Mouse (Mus musculus) embryonic stem cell, embryonic (primary cell): ENCODE results near the gene Babam2.

ENCODE experiments used
- CTCF ChIA-PET, 4 experiments: fragments of 300-600 bp in 2 of 4; fragments of 350-600 bp in 2 of 4; sonication (Branson Sonifier 250); formaldehyde crosslinking; loops; one replicate each; lab custom pipeline; 2022; ENCODE audit warnings: inconsistent platforms in 2 of 4; lab: Charles Lee
- POLR2A ChIA-PET, 4 experiments: fragments of 300-600 bp in 2 of 4; fragments of 350-600 bp in 2 of 4; sonication (Branson Sonifier 250); formaldehyde crosslinking; loops; one replicate each; lab custom pipeline; 2022; ENCODE audit warnings: antibody characterized with exemption in 4 of 4, inconsistent platforms in 1 of 4; lab: Charles Lee

The Babam2 gene

GRCm38 (mm10) chr5:31884962-31885361 lies 187.5 kb downstream of the Babam2 start:
- ChIA-PET POLR2A (interaction anchor here in 1 of 4 experiments (0.6 kb wide), 2 partner anchors 100 to 804 kb away, joined by 3 read pairs; no protein-coding TSS in a partner anchor), CTCF (no interaction called here)

GRCm38 (mm10) chr5:31887590-31887989 lies 190.1 kb downstream of the Babam2 start:
- POLR2A ChIA-PET = interaction anchor here in 2 of 4 experiments (0.5 to 0.6 kb wide), 2 partner anchors 155 to 371 kb away, joined by 3 read pairs; no protein-coding TSS in a partner anchor
- CTCF ChIA-PET = interaction anchor here in 3 of 4 experiments (0.6 to 0.7 kb wide), 4 partner anchors 87 to 1170 kb away, joined by 3 to 4 read pairs (median 3); no protein-coding TSS in a partner anchor

DNA sequence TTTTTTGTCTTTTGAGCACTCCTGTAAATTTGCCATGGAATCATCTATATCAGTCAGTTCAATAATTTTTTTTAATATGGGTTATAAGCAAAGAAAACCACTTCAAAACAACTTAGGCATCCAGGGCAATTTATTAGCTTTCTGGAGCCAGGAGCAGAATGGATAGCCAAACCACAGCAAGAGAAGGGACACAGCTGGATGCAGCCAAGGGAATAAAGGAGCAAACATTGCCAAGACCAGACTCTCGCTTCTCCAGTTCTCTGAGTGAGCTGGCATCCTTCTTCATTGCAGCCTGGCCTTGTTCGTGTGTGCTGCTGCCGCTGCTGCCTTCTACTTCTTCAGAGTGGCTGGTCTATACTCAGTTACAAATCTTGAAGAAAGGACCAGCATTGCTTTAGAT lies 190.9 kb downstream of the Babam2 start:
- CTCF ChIA-PET = interaction anchor here in 3 of 4 experiments (0.6 to 0.7 kb wide), 3 partner anchors 86 to 1169 kb away, joined by 3 read pairs; no protein-coding TSS in a partner anchor

DNA sequence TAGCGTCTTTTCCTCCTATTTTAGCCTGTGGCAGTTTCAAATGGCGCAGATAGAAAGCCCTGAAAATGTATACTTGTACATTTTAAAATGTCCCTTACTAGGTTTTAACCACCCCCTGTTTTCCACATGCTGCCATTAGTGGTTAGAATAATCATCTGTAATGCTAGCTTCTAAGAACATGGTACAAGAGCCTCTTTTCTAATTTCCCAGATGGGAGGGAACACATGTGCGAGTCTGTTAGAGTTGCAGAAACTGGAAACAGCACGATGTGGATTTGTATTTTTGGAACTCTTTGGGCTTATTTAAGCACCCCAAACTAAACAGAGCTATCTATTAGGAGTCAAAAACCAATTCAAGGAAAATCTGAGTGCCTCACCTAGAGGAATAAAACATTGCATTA lies 195.1 kb downstream of the Babam2 start:
- ChIA-PET CTCF (no interaction called here), POLR2A (interaction anchor here in 1 of 4 experiments (1.0 kb wide), 1 partner anchor 10 kb away, joined by 3 read pairs; no protein-coding TSS in a partner anchor)

More for the DNA sequence above, 190.9 kb downstream of the Babam2 start:
- POLR2A ChIA-PET = interaction anchor here in 1 of 4 experiments (0.6 kb wide), 1 partner anchor 154 kb away, joined by 3 read pairs; no protein-coding TSS in a partner anchor

DNA sequence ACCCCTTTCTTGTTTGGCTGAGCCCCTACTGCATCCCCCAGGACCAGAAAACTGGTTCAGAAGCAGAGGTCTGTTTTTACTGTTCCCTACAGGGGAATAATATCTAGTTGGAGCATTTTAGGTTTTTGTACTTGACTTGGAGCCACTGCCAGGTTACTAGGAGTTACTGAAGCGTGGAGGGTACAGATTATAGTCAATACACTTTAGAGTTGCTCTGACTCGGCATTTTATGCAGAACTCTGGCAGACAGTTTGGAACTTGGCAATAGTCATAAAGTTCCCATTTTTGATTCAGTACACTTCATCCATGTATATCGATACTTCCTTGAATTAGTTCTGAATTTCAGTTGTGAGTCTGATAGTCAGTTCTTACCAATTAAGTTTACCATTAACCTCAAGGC lies 202.4 kb downstream of the Babam2 start:
- CTCF ChIA-PET = no interaction called here
- POLR2A ChIA-PET = no interaction called here

- ChIA-PET POLR2A (interaction anchor here in 2 of 4 experiments (1.1 kb wide), 2 partner anchors 22 to 44 kb away, joined by 3 read pairs; no protein-coding TSS in a partner anchor), CTCF (interaction anchor here in 1 of 4 experiments (0.7 kb wide), 1 partner anchor 240 kb away, joined by 3 read pairs; no protein-coding TSS in a partner anchor)
Observed at GRCm38 (mm10) chr5:31902144-31902543, 204.7 kb downstream of the Babam2 start.

GRCm38 (mm10) chr5:31902891-31903290 lies 205.4 kb downstream of the Babam2 start:
- POLR2A ChIA-PET = interaction anchor here in 1 of 4 experiments (0.8 kb wide), 1 partner anchor 10 kb away, joined by 3 read pairs; no protein-coding TSS in a partner anchor

DNA sequence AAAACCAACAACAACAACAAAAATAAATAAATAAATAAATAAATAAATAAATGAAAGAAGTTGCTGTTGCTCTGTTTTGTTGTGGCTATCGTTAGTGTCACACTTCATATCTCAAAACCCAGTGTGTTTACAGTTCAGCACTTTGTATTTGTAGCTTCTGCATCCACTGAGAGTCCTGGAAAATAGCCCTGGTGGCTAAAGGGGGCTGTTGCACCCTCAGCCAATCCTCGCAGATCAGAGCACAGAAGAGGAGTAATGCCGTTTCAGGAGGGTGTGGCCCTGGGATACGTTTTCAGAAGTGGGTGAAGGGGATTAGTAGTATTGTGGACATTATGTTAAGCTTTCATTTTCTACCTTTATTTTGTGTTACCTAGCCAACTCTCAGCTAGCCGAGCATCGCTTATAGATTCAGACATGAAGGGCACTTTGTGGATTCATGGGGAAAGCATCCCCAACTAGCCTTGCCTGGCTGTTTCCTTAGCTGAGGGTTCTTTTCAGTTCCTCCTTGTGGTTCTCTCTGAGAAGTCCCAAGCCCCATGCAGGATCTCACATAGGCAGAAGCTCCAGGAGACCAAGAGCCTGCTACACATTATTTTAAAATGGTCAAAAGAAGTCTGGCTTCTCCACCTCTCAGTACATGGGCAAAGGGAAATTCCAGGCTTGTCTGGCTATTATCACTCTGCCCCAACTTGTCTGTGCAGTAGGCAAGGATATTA lies 207.6 kb downstream of the Babam2 start:
- CTCF ChIA-PET = interaction anchor here in 1 of 4 experiments (0.6 kb wide), 1 partner anchor 19 kb away, joined by 3 read pairs; no protein-coding TSS in a partner anchor
- POLR2A ChIA-PET = interaction anchor here in 1 of 4 experiments (0.6 kb wide), 1 partner anchor 234 kb away, joined by 4 read pairs; no protein-coding TSS in a partner anchor

More at GRCm38 (mm10) chr5:31902891-31903290, 205.4 kb downstream of the Babam2 start:
- CTCF ChIA-PET = no interaction called here

DNA sequence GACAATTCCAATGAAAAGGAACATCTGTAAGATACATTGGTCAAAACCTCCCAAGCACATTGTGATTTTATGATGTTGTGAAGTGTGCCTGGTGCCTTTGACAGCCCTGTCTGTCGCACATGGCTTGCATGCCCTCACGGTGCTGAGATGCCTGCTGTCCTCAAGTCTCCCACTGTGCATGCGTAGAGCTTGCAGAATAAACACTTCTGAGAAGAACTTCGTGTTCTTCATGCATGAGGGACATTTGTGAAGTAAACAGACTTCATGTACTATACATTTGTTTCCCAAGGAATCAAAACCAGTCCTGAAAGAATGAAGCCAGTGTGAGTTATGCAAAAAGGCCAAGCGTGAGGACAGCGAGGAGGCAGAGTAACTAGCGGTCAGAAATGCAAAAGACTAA lies 208.3 kb downstream of the Babam2 start:
- ChIA-PET POLR2A (no interaction called here), CTCF (no interaction called here)

DNA sequence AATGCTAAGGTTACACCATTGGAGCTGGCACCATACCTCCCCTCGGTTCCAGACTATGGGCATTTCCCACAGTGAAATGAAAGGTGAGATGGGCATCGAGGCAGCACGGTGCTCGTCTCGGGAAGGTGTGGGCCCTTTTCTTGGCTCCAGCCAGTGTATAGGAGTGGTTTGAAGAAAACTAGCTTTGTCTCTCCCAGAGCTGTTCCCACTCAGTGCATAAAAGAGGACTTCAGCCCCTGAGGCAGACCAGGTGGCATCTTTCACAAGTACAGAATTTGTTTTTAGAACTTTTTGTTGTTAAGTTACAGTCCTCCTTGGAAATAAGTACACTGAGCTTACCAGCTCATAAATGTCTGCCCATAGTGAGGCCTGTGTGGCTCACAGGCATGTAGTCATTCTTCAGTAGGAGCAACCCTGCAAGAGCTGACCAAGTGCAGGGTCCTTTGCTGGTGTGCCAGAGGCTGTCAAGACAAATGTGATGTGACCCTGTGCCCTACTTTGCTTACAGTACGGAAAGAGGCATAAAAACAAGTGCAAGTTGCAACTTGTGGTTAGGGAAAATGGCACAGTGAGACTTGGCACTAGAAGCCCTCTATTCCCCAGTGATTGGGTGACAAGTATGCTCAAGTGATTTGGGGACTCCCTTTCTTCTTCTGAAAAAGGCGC lies 208.9 kb downstream of the Babam2 start:
- CTCF ChIA-PET = interaction anchor here in 2 of 4 experiments (0.6 to 0.7 kb wide), 3 partner anchors 186 to 309 kb away, joined by 3 read pairs; no protein-coding TSS in a partner anchor

GRCm38 (mm10) chr5:31907959-31908358 lies 210.5 kb downstream of the Babam2 start:
- CTCF ChIA-PET = interaction anchor here in 1 of 4 experiments (0.7 kb wide), 1 partner anchor 520 kb away, joined by 3 read pairs; no protein-coding TSS in a partner anchor

More for the DNA sequence above, 208.9 kb downstream of the Babam2 start:
- POLR2A ChIA-PET = no interaction called here

GRCm38 (mm10) chr5:31908818-31909217 lies 211.3 kb downstream of the Babam2 start:
- CTCF ChIA-PET = no interaction called here
- POLR2A ChIA-PET = interaction anchor here in 1 of 4 experiments (1.0 kb wide), 1 partner anchor 28 kb away, joined by 3 read pairs; no protein-coding TSS in a partner anchor

More at GRCm38 (mm10) chr5:31907959-31908358, 210.5 kb downstream of the Babam2 start:
- POLR2A ChIA-PET = interaction anchor here in 1 of 4 experiments (0.6 kb wide), 1 partner anchor 271 kb away, joined by 3 read pairs; no protein-coding TSS in a partner anchor

- ChIA-PET CTCF (interaction anchor here in 1 of 4 experiments (1.2 kb wide), 1 partner anchor 10 kb away, joined by 6 read pairs; no protein-coding TSS in a partner anchor), POLR2A (no interaction called here)
Observed at GRCm38 (mm10) chr5:31916241-31916640, 218.8 kb downstream of the Babam2 start.

- ChIA-PET POLR2A (no interaction called here), CTCF (no interaction called here)
Observed at GRCm38 (mm10) chr5:31918566-31918965, 221.1 kb downstream of the Babam2 start.

DNA sequence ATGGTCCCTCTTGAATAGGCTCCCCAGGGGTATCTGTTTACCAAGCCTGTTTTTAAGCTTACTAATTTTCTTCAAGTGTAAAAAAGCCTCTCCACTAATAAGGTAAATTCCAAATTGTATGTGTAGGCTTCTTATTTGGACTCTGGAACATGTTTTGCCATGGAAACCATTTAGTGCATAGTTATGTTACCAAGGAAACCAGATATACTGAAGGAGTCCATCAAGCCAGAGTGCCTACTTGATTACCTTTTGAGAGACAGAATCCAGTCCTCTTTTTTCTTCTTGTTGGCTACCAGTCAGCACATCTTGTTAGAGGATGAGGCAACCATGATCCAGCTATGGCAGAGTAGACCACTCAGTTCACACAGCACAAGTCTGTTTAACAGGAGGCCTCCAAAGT lies 222.6 kb downstream of the Babam2 start:
- POLR2A ChIA-PET = interaction anchor here in 1 of 4 experiments (1.2 kb wide), 1 partner anchor 36 kb away, joined by 3 read pairs; no protein-coding TSS in a partner anchor
- CTCF ChIA-PET = no interaction called here

DNA sequence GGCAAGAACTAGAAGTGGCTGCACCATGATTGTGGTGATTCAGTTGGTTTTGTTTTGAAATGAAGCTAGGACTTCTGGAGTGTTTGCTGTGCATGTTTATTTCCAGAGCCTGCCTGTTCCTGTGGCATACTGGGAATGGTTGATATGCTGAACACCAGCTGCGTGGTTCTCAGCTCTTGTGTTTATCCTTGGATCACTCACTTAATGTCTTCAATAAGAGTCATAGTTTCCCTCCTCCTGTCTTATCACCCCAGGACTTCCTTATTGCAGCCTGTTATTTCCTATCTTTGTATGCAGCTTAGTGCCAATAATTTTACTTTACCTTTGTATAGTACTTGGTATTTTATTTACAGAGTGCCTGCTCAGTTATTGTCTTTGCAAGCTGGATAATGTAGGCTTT lies 223.4 kb downstream of the Babam2 start:
- CTCF ChIA-PET = no interaction called here
- POLR2A ChIA-PET = no interaction called here

DNA sequence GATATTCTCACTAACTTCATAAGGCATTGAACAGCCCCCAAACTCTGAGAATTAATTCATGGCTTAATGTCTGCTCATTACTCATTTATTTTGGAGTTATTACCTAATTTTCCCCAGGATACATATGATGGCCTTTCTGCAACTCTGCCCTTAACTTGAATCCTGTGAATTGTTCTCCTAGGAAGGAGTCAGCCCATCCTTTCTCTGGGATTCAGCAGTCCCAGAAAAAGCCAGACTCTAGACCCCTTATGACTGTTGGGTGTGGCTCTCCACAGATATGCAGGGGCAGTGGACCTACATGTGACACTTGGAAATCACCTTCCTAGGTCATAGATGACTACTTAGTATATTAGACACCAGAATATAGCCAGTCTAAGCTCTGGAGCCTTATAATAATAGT lies 226.6 kb downstream of the Babam2 start:
- ChIA-PET POLR2A (interaction anchor here in 2 of 4 experiments (0.7 to 0.8 kb wide), 2 partner anchors 22 to 165 kb away, joined by 3 to 4 read pairs; no protein-coding TSS in a partner anchor), CTCF (no interaction called here)

DNA sequence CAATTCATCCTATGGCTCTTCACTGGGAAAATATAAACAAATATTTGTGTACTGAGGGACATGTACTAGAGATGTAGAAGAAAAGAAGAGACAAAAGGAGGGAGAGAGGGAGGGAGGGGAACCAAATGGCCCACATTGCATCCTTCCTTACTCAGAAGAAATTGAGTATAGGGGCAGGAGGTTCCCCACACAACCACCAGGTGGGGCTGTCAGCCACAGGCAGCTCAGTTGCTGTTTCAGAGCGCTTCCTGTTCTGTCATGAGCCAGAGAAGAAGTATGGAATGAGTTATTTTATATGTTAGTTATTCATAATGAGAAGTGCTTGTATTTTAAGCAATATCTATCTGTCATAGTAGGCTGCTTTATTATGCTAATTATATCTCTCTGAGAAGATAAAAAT lies 229.1 kb downstream of the Babam2 start:
- ChIA-PET CTCF (interaction anchor here (0.6 to 2.4 kb wide), 24 partner anchors 8 to 1029 kb away, joined by 3 to 26 read pairs (median 4); partner anchors contain the start of gene Mrpl33 (in 1 of the 4)), POLR2A (interaction anchor here in 2 of 4 experiments (0.6 to 1.4 kb wide), 6 partner anchors 14 to 646 kb away, joined by 3 to 5 read pairs (median 4); partner anchors contain the start of gene Mrpl33 (in 1 of the 2))
